Mouse (Mus musculus) splenic B cell, adult 2 months (primary cell): ENCODE results near the gene Zfp790.
"Not testable (repeated sequence)": the region's sequence is repeated elsewhere in the genome, so short reads cannot be mapped to it uniquely, and the experiment has no call there.

Experiments
- DNase-seq: peaks from one replicate; pipeline ENCODE4 v3.0.0-alpha.2; 2011; ENCODE audit warnings: low read depth, low spot score
- H3K27me3 ChIP-seq: 2 replicates; pipeline ENCODE4 v1.6.1; 2012; ENCODE audit warnings: mild to moderate bottlenecking, low read length, moderate library complexity, mixed read lengths; ENCODE audit not compliant: control insufficient read depth, poor library complexity, insufficient read depth, severe bottlenecking
- H3K36me3 ChIP-seq: 2 replicates; pipeline ENCODE4 v1.6.1; 2012; ENCODE audit warnings: mild to moderate bottlenecking, low read length, moderate library complexity, mixed read lengths; ENCODE audit not compliant: control insufficient read depth, poor library complexity, insufficient read depth, severe bottlenecking

The Zfp790 gene

GRCm38 (mm10) chr7:29815061-29815784 is 691 bp upstream of the Zfp790 start:
- Histone ChIP-seq H3K36me3 (no peaks in the 10 kb centered on the region), H3K27me3 (no peaks in the 10 kb centered on the region)
- DNase-seq: no peak

DNA sequence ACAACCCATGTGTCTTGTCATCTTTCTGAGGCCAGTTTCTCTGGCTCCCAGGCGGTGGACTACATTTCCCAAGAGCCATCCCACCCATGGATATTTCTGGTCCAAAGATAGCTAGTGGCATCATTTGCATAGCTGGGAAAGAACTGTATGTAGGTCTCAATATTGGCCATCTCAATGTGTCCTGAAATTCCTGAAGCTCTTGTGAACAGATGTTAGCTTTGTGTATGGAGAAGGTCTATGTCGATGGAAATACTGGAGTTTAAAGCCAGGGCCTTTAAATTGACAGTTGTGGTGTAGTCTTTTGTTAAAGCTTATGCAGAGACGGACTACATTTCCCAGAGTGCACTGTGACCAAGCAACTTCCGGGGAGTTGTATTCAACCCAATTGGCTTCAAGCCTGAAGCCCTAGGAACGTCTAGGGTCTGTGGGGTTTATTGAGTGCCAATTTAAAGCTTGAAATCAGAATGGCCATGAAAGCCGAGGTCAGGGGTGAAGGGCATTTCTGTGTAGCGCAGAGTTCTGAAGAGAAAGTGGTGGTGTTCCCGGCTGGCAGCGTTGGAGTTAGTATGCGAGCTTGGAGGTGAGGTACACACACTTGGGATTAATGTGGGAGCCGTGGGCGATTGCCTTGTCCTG is 2.8 kb downstream of the Zfp790 start:
- H3K36me3 ChIP-seq: peaks cover 4% of the 10 kb centered on the region
- peak; percentile 83 for DNase-seq
- no peaks in the 10 kb centered on the region for H3K27me3 ChIP-seq

DNA sequence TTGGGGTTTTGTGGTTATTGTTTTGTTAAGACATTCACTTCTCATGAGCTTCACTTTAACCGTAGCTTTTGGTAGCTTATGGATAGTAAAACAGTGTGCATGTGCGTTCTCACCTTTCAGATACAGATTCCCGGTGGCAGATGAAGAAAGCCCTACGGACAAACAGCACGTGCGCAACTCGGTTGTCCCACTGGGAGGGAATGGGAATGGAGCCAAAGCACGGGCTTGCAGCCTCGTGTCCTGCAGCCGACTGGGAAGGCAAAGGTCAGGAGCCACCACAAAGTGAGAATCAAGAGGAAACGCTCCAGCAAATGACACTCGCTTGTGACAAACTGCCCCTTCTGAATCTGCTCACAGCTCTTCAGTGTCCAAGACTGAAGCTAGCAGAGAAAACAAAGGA is 12.1 kb downstream of the Zfp790 start:
- Histone ChIP-seq H3K36me3 (peaks cover 14% of the 10 kb centered on the region), H3K27me3 (no peaks in the 10 kb centered on the region)
- no peak for DNase-seq

DNA sequence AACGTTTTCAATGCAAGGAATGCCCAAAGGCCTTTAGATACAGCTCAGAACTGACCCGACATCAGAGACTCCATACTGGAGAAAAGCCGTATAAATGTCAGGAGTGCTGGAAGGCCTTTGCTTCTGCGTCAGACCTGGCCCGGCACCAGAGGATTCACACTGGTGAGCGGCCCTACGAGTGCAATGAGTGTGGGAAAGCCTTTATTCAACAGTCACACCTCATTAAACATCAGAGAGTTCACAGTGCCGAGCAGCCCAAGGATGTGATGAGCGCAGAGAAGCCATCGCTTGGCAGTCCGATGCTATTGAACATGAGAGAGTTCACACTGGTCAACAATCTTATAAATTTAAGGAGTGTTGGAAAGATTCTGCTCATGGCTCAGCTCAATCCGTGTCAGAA is 13.9 kb downstream of the Zfp790 start:
- DNase-seq: no peak

GRCm38 (mm10) chr7:29836816-29837215 is 20.9 kb downstream of the Zfp790 start:
- DNase-seq: no peak
- Histone ChIP-seq H3K36me3 (peaks cover 1% of the 10 kb centered on the region; the same call in 1 of the 2 replicates), H3K27me3 (no peaks in the 10 kb centered on the region)

More for the DNA sequence above, 13.9 kb downstream of the Zfp790 start:
- H3K27me3 ChIP-seq: no peaks in the 10 kb centered on the region
- H3K36me3 ChIP-seq: peaks cover 12% of the 10 kb centered on the region

GRCm38 (mm10) chr7:29839256-29839655 is 23.3 kb downstream of the Zfp790 start:
- DNase-seq: no peak
- no peaks in the 10 kb centered on the region for H3K27me3 ChIP-seq
- H3K36me3 ChIP-seq: no peaks in the 10 kb centered on the region

GRCm38 (mm10) chr7:29842105-29842504 is 26.2 kb downstream of the Zfp790 start:
- no peak for DNase-seq
- Histone ChIP-seq H3K27me3 (no peaks in the 10 kb centered on the region), H3K36me3 (peaks cover 2% of the 10 kb centered on the region; the same call in 1 of the 2 replicates)

- H3K27me3 ChIP-seq: no peaks in the 10 kb centered on the region
- DNase-seq: no peak
- peaks cover 2% of the 10 kb centered on the region for H3K36me3 ChIP-seq
Observed at GRCm38 (mm10) chr7:29844616-29845015, 28.7 kb downstream of the Zfp790 start.

GRCm38 (mm10) chr7:29852831-29853218 is 36.9 kb downstream of the Zfp790 start:
- Histone ChIP-seq H3K27me3 (no peaks in the 10 kb centered on the region), H3K36me3 (no peaks in the 10 kb centered on the region)
- DNase-seq: no peak

DNA sequence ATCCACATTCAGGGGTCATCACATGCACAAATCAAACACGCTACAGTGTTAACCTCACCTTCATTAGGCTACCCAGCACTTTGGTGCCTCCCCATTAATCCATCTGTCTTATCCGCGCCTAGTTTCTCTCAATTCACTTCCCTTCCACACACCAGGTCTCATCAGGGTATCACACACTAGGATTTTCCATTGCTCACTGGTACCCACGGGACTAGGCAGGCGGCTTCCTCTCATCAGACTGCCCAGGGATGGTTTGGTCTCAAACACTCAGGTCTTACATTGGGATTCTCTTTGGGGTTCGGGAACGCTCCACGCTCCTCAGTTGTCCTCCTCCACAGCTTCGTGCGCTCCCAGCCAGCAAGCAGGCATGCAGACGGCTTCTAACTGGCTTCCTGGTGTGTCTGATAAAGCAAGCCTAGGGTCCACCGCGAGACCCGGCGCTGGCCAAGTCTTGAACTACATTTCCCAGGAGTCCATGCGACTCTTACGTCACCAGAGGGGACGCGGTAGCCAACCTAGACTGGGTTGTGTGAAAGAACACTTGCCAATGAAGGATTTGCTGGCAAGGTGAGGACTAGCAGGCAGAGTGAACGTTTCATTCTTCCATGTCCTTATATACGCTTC is 37.4 kb downstream of the Zfp790 start, which contains the start of gene Zfp940:
TSS of gene Zfp940 (minus strand) at position 451 of the 624 bp plus-strand sequence.
- Histone ChIP-seq H3K36me3 (no peaks in the 10 kb centered on the region), H3K27me3 (no peaks in the 10 kb centered on the region)
- DNase-seq: peak; percentile 85

GRCm38 (mm10) chr7:29859532-29860517 is 43.9 kb downstream of the Zfp790 start, which contains the start of gene Zfp420:
Gene Zfp420, plus strand, starts transcription at chr7:29859979.
- H3K36me3 ChIP-seq: no peaks in the 10 kb centered on the region
- no peaks in the 10 kb centered on the region for H3K27me3 ChIP-seq
- peak; percentile 83 for DNase-seq

DNA sequence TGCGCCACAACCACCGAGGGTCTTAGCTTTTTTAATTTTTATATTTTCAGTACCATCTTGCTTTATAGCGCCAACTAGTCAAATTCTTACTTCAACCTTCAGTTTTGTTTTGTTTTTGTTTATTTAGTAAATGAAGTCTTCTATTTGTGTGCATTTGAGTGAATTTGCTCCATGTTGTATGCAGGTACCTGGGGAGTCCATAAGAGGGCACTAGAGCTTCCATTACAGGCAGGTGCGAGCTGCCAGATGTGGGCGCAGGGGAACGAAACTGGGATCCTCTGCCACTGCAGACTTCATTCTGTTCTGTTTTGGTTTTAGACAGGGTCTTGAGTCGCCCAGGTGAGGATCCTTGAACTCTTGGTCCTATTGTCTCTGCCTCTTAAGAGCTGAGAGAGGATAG is 45.7 kb downstream of the Zfp790 start:
- peak; percentile 26 for DNase-seq
- no peaks in the 10 kb centered on the region for H3K27me3 ChIP-seq
- 0 out of 2 replicates have a peak, but pooled peaks cover 1% of the 10 kb centered on the region for H3K36me3 ChIP-seq

GRCm38 (mm10) chr7:29874256-29874655 is 58.3 kb downstream of the Zfp790 start:
- no peaks in the 10 kb centered on the region; the same call in 1 of the 2 replicates for H3K27me3 ChIP-seq
- H3K36me3 ChIP-seq: peaks cover 17% of the 10 kb centered on the region; the same call in 1 of the 2 replicates
- no peak for DNase-seq

- DNase-seq, H3K27me3 ChIP-seq: not testable (repeated sequence)
Observed at GRCm38 (mm10) chr7:29877561-29877960, 61.6 kb downstream of the Zfp790 start.

More at GRCm38 (mm10) chr7:29877561-29877960, 61.6 kb downstream of the Zfp790 start:
- peaks cover 17% of the 10 kb centered on the region; the same call in 1 of the 2 replicates for H3K36me3 ChIP-seq
